In genomic region chr11:114877145-114877544, GRCm38 (mm10) we compare ENCODE assay signal across 8 mouse cellular contexts. TPM values are rescaled to one million over a fixed set of nuclear protein-coding genes. Genes with fewer than 3 reads are reported as not detected.
A peak's percentile ranks its signal among the peaks of the same experiment; 100 is the strongest.
DNase-seq lines count a peak whose midpoint lies in the region; ATAC-seq and TF ChIP-seq lines count a peak whose summit lies in the region.

No protein-coding gene starts in this region.

- TF ChIP-seq EP300 in ES-Bruce4 (IDR thresholded peaks at IDR 0.05; ENCODE audit: insufficient read depth, low read depth, low read length), result no peak

- no peak for TF ChIP-seq POLR2A in ES-Bruce4 (IDR thresholded peaks at IDR 0.05; ENCODE audit: insufficient read depth, low read length)

- H3K9ac ChIP-seq in hindbrain, embryonic 14.5 days, result no peak overlapping the region
- H3K9ac ChIP-seq in hindbrain, embryonic 16.5 days (ENCODE audit: low read depth, low read length), result no peak overlapping the region
- H3K9ac ChIP-seq in ES-Bruce4 (ENCODE audit: low read depth, poor library complexity, severe bottlenecking), result no peak overlapping the region
- no peak overlapping the region for H3K9ac ChIP-seq in heart, embryonic 16.5 days (ENCODE audit: low read length)

- H3K27me3 ChIP-seq in hindbrain, embryonic 14.5 days (ENCODE audit: control insufficient read depth, insufficient read depth, low read length), result no peaks in the 10 kb centered on the region
- no peaks in the 10 kb centered on the region for H3K27me3 ChIP-seq in hindbrain, embryonic 16.5 days (replicated peaks; ENCODE audit: control insufficient read depth, insufficient read depth, low read length)
- H3K27me3 ChIP-seq in ES-Bruce4 (ENCODE audit: control insufficient read depth, insufficient read depth, low read length, poor library complexity, severe bottlenecking), result no peaks in the 10 kb centered on the region
- no peaks in the 10 kb centered on the region for H3K27me3 ChIP-seq in heart, embryonic 16.5 days (ENCODE audit: control insufficient read depth, insufficient read depth, low read length)

- 60% methylated on average over 3 of the region's 3 CpGs for WGBS in hindbrain, embryonic 14.5 days
- 70% methylated on average over 3 of the region's 3 CpGs for WGBS in hindbrain, embryonic 16.5 days
- 28% methylated on average over 3 of the region's 3 CpGs for WGBS in heart, embryonic 16.5 days

- no peak overlapping the region for H3K27ac ChIP-seq in hindbrain, embryonic 14.5 days
- H3K27ac ChIP-seq in hindbrain, embryonic 16.5 days (ENCODE audit: low read depth, low read length), result no peak overlapping the region
- H3K27ac ChIP-seq in ES-Bruce4 (ENCODE audit: insufficient read depth, low read length), result no peak overlapping the region
- H3K27ac ChIP-seq in heart, embryonic 16.5 days (ENCODE audit: low read length), result no peak overlapping the region

- ATAC-seq in hindbrain, embryonic 14.5 days (ENCODE audit: low FRiP score), result no peak
- no peak for ATAC-seq in hindbrain, embryonic 16.5 days
- ATAC-seq in heart, embryonic 16.5 days (replicated peaks; ENCODE audit: extremely low read depth, insufficient read depth, low FRiP score), result peak; percentile 25; the same call in 1 of the 2 replicates
- 0 out of 2 replicates have a peak, but pooled peaks have one; percentile 29 for ATAC-seq in megakaryocyte progenitor cell, adult 5-6 weeks (replicated peaks; ENCODE audit: poor library complexity)
- no peak for ATAC-seq in erythroid progenitor cell, adult 5-6 weeks (replicated peaks; ENCODE audit: low FRiP score, poor library complexity, severe bottlenecking)

- H3K4me3 ChIP-seq in hindbrain, embryonic 14.5 days (replicated peaks; ENCODE audit: low read length), result no peak overlapping the region
- H3K4me3 ChIP-seq in hindbrain, embryonic 16.5 days (ENCODE audit: low read length), result no peak overlapping the region
- H3K4me3 ChIP-seq in ES-Bruce4 (ENCODE audit: low read depth, low read length), result no peak overlapping the region
- H3K4me3 ChIP-seq in heart, embryonic 16.5 days (ENCODE audit: low read length), result no peak overlapping the region

- DNase-seq in hindbrain, embryonic 14.5 days (ENCODE audit: low spot score), result peak; percentile 59
- peak; percentile 76 for DNase-seq in cerebellum, adult 11 months
- peak; percentile 41 to 60 for DNase-seq in layer of hippocampus, postnatal 14 days (ENCODE audit: low spot score in 2 of 2)

- H3K4me1 ChIP-seq in hindbrain, embryonic 14.5 days (replicated peaks; ENCODE audit: control insufficient read depth, insufficient read depth, low read length), result peaks cover 14% of the 10 kb centered on the region
- H3K4me1 ChIP-seq in hindbrain, embryonic 16.5 days (ENCODE audit: control insufficient read depth, insufficient read depth, low read depth, low read length), result peaks cover 3% of the 10 kb centered on the region
- peaks cover 25% of the 10 kb centered on the region for H3K4me1 ChIP-seq in ES-Bruce4 (ENCODE audit: control insufficient read depth, insufficient read depth, low read length)
- H3K4me1 ChIP-seq in heart, embryonic 16.5 days (ENCODE audit: control insufficient read depth, insufficient read depth, low read length), result peaks cover 11% of the 10 kb centered on the region

- no peaks in the 10 kb centered on the region for H3K9me3 ChIP-seq in hindbrain, embryonic 14.5 days (ENCODE audit: control insufficient read depth, low read length)
- no peaks in the 10 kb centered on the region for H3K9me3 ChIP-seq in hindbrain, embryonic 16.5 days (ENCODE audit: control insufficient read depth, low read length)
- no peaks in the 10 kb centered on the region for H3K9me3 ChIP-seq in ES-Bruce4 (replicated peaks; ENCODE audit: control insufficient read depth, insufficient read depth, low read length, poor library complexity, severe bottlenecking)
- no peaks in the 10 kb centered on the region for H3K9me3 ChIP-seq in heart, embryonic 16.5 days (replicated peaks; ENCODE audit: control insufficient read depth, low read length)

- H3K4me2 ChIP-seq in hindbrain, embryonic 14.5 days (replicated peaks), result no peak overlapping the region
- H3K4me2 ChIP-seq in hindbrain, embryonic 16.5 days (ENCODE audit: low read length), result no peak overlapping the region
- H3K4me2 ChIP-seq in heart, embryonic 16.5 days (ENCODE audit: low read depth, low read length), result no peak overlapping the region

- no peaks in the 10 kb centered on the region for H3K36me3 ChIP-seq in hindbrain, embryonic 14.5 days (replicated peaks; ENCODE audit: control insufficient read depth, insufficient read depth)
- H3K36me3 ChIP-seq in hindbrain, embryonic 16.5 days (ENCODE audit: control insufficient read depth, insufficient read depth, low read length), result no peaks in the 10 kb centered on the region
- no peaks in the 10 kb centered on the region for H3K36me3 ChIP-seq in ES-Bruce4 (ENCODE audit: control insufficient read depth, insufficient read depth, low read length, poor library complexity, severe bottlenecking)
- H3K36me3 ChIP-seq in heart, embryonic 16.5 days (ENCODE audit: control insufficient read depth, insufficient read depth), result no peaks in the 10 kb centered on the region

- peak; percentile 41 for TF ChIP-seq CTCF in ES-Bruce4 (IDR thresholded peaks at IDR 0.05; ENCODE audit: low read depth, low read length)

RNA-seq across cellular contexts. Expression of gene Cd300a, which starts 12.7 kb away (rescaled TPM):
- polyA plus RNA-seq in hindbrain, embryonic 14.5 days (2014; fragmentation: Nextera tagmentation; extraction: Ambion mirVana), result 0.81 and 1.9 TPM in 2 replicates
- 0.97 and 1.6 TPM in 2 replicates for polyA plus RNA-seq in hindbrain, embryonic 16.5 days (2015; fragmentation: Nextera tagmentation; extraction: Ambion mirVana)
- polyA plus RNA-seq in ES-Bruce4 (2011; ENCODE audit: insufficient read depth, insufficient read length, low read depth, missing spikeins), result 0.78 and 2.3 TPM in 2 replicates
- 1.2 and 1.4 TPM in 2 replicates for polyA plus RNA-seq in heart, embryonic 16.5 days (2015; fragmentation: Nextera tagmentation; extraction: Ambion mirVana)
- 1 to 10 TPM in 1 of 2 experiments, under 1 TPM in 1; 0.19 to 1.1 TPM for total RNA-seq in layer of hippocampus, postnatal 14 days (2021)
- 7.7 and 8.9 TPM in 2 replicates for total RNA-seq in megakaryocyte progenitor cell, adult 5-6 weeks (2015)
- total RNA-seq in megakaryocyte progenitor cell, adult 5-6 weeks (2017), result 14.2 and 29.7 TPM in 2 replicates
- total RNA-seq in erythroid progenitor cell, adult 5-6 weeks (2015; ENCODE audit: low replicate concordance), result 2.1 and 4.3 TPM in 2 replicates
- 2.9 and 6.0 TPM in 2 replicates for total RNA-seq in erythroid progenitor cell, adult 5-6 weeks (2017; ENCODE audit: low replicate concordance)

RNA-seq across cellular contexts. Expression of gene Gprc5c, which starts 26.2 kb away (rescaled TPM):
- 8.5 and 9.9 TPM in 2 replicates for polyA plus RNA-seq in hindbrain, embryonic 14.5 days (2014; fragmentation: Nextera tagmentation; extraction: Ambion mirVana)
- polyA plus RNA-seq in hindbrain, embryonic 16.5 days (2015; fragmentation: Nextera tagmentation; extraction: Ambion mirVana), result 9.7 and 12.9 TPM in 2 replicates
- 48.8 and 57.0 TPM in 2 replicates for polyA plus RNA-seq in ES-Bruce4 (2011; ENCODE audit: insufficient read depth, insufficient read length, low read depth, missing spikeins)
- 14.5 and 15.4 TPM in 2 replicates for polyA plus RNA-seq in heart, embryonic 16.5 days (2015; fragmentation: Nextera tagmentation; extraction: Ambion mirVana)
- 1 to 10 TPM; 4.7 to 6.0 TPM for total RNA-seq in layer of hippocampus, postnatal 14 days (2021)
- total RNA-seq in megakaryocyte progenitor cell, adult 5-6 weeks (2015), result not detected in 2 replicates
- total RNA-seq in megakaryocyte progenitor cell, adult 5-6 weeks (2017), result 0.67 TPM in 1 of 2 replicates, not detected in the other
- total RNA-seq in erythroid progenitor cell, adult 5-6 weeks (2015; ENCODE audit: low replicate concordance), result not detected in 2 replicates
- not detected in 2 replicates for total RNA-seq in erythroid progenitor cell, adult 5-6 weeks (2017; ENCODE audit: low replicate concordance)

RNA-seq across cellular contexts. Expression of gene Cd300lb, which starts 57.0 kb away (rescaled TPM):
- 0.10 and 0.29 TPM in 2 replicates for polyA plus RNA-seq in hindbrain, embryonic 14.5 days (2014; fragmentation: Nextera tagmentation; extraction: Ambion mirVana)
- polyA plus RNA-seq in hindbrain, embryonic 16.5 days (2015; fragmentation: Nextera tagmentation; extraction: Ambion mirVana), result not detected in 2 replicates
- not detected in 2 replicates for polyA plus RNA-seq in ES-Bruce4 (2011; ENCODE audit: insufficient read depth, insufficient read length, low read depth, missing spikeins)
- polyA plus RNA-seq in heart, embryonic 16.5 days (2015; fragmentation: Nextera tagmentation; extraction: Ambion mirVana), result 0.59 and 0.70 TPM in 2 replicates
- total RNA-seq in layer of hippocampus, postnatal 14 days (2021), result under 1 TPM in 1 of 2 experiments, not detected in 1; 0.12 TPM
- total RNA-seq in megakaryocyte progenitor cell, adult 5-6 weeks (2015), result 18.8 and 25.5 TPM in 2 replicates
- total RNA-seq in megakaryocyte progenitor cell, adult 5-6 weeks (2017), result 12.1 and 15.6 TPM in 2 replicates
- 5.0 and 10.1 TPM in 2 replicates for total RNA-seq in erythroid progenitor cell, adult 5-6 weeks (2015; ENCODE audit: low replicate concordance)
- 1.8 and 2.3 TPM in 2 replicates for total RNA-seq in erythroid progenitor cell, adult 5-6 weeks (2017; ENCODE audit: low replicate concordance)

Comparison
In these comparisons a context has a peak if more than half of its experiments do, and no peak if none do; other contexts are left out.
1. ATAC-seq: peak in heart, embryonic 16.5 days (single experiment) and megakaryocyte progenitor cell, adult 5-6 weeks (single experiment); none in hindbrain, embryonic 14.5 days (single experiment), hindbrain, embryonic 16.5 days (single experiment) and erythroid progenitor cell, adult 5-6 weeks (single experiment).
2. Peak in every context shown above with its lines, with median percentiles within 50 percentile points of each other: DNase-seq.